Mouse (Mus musculus) embryonic facial prominence, embryonic 12.5 days (tissue): ENCODE data around the gene Cela1. TPM values are rescaled to one million over a fixed set of nuclear protein-coding genes. Genes with fewer than 3 reads are reported as not detected.

Experiments
- ATAC-seq: fragments of 200-750 bp; cut with Nextera tagmentation; 2 replicates; pipeline ENCODE4 v1.8.0; 2017; ENCODE audit not compliant: insufficient number of reproducible peaks, insufficient read depth, low FRiP score, low TSS enrichment
- H3K27ac ChIP-seq: fragments of 300-500 bp; sonication (generic); 2 replicates; pipeline ENCODE4 v1.5.1; 2016; ENCODE audit warnings: mild to moderate bottlenecking
- H3K27me3 ChIP-seq: fragments of 300-500 bp; sonication (generic); 2 replicates; pipeline ENCODE4 v1.6.1; 2016; ENCODE audit warnings: mild to moderate bottlenecking, moderate library complexity
- H3K36me3 ChIP-seq: fragments of 300-500 bp; sonication (generic); 2 replicates; pipeline ENCODE4 v1.6.1; 2016; ENCODE audit warnings: mild to moderate bottlenecking
- H3K4me1 ChIP-seq: fragments of 300-500 bp; sonication (generic); 2 replicates; pipeline ENCODE4 v1.6.1; 2016
- H3K4me2 ChIP-seq: fragments of 300-500 bp; sonication (generic); replicated peaks from 2 replicates; pipeline ENCODE4 v1.6.1; 2016; ENCODE audit warnings: mild to moderate bottlenecking, moderate library complexity
- H3K4me3 ChIP-seq: fragments of 300-500 bp; sonication (generic); 2 replicates; pipeline ENCODE4 v1.5.1; 2016; ENCODE audit warnings: mild to moderate bottlenecking
- H3K9ac ChIP-seq: fragments of 300-500 bp; sonication (generic); 2 replicates; pipeline ENCODE4 v1.6.1; 2016; ENCODE audit warnings: mild to moderate bottlenecking, moderate library complexity
- H3K9me3 ChIP-seq: fragments of 300-500 bp; sonication (generic); 2 replicates; pipeline ENCODE4 v1.6.1; 2016; ENCODE audit warnings: mild to moderate bottlenecking, moderate library complexity
- WGBS: fragments of 180-500 bp; shearing (Covaris S2); methylation state at CpG from one replicate; pipeline ENCODE4 v1.1.7; 2016; 5-methylcytosine and 5-hydroxymethylcytosine counted together
- polyA plus RNA-seq: library from polyadenylated mRNA; unstranded; fragments of >200 nt; fragmentation: Nextera tagmentation; extraction: Ambion mirVana; gene quantifications from 2 replicates; pipeline ENCODE4 v1.2.1, GENCODE M21; 2016

Gene Cela1
- polyA plus RNA-seq, 1 experiment from 2014 or later, result 2.4 TPM

GRCm38 (mm10) chr15:100670004-100670403, 17.7 kb downstream of the Cela1 start:
- peaks cover 4% of the 10 kb centered on the region; the same call in 1 of the 2 replicates for H3K4me1 ChIP-seq
- no peak overlapping the region for H3K4me2 ChIP-seq
- 60% methylated on average over 8 of the region's 8 CpGs for WGBS
- ATAC-seq, result no peak
- H3K27ac ChIP-seq, result no peak overlapping the region
- no peaks in the 10 kb centered on the region for H3K36me3 ChIP-seq
- H3K27me3 ChIP-seq, result 0 out of 2 replicates have a peak, but pooled peaks cover 2% of the 10 kb centered on the region
- H3K9me3 ChIP-seq, result no peaks in the 10 kb centered on the region
- H3K4me3 ChIP-seq, result no peak overlapping the region
- H3K9ac ChIP-seq, result no peak overlapping the region

- Histone ChIP-seq H3K9ac (no peak within 1 kb of the TSS), H3K4me1 (peaks cover 4% of the 10 kb centered on the region; the same call in 1 of the 2 replicates), H3K4me3 (no peak within 1 kb of the TSS), H3K27me3 (0 out of 2 replicates have a peak, but pooled peaks cover 2% of the 10 kb centered on the region), H3K9me3 (no peaks in the 10 kb centered on the region), H3K27ac (no peak within 1 kb of the TSS), H3K4me2 (no peak within 1 kb of the TSS), H3K36me3 (no peaks in the 10 kb centered on the region)
- no peak for ATAC-seq
- WGBS, result 91% methylated on average over 20 of the region's 20 CpGs
These were observed 18.4 kb downstream of the Cela1 start, which contains the start of gene Bin2 for GRCm38 (mm10) chr15:100669337-100669736. Gene Bin2 (minus strand): TSS chr15:100669553.

GRCm38 (mm10) chr15:100667871-100668545, 19.7 kb downstream of the Cela1 start:
- no peak for ATAC-seq
- Histone ChIP-seq H3K27me3 (0 out of 2 replicates have a peak, but pooled peaks cover 2% of the 10 kb centered on the region), H3K4me1 (peaks cover 4% of the 10 kb centered on the region; the same call in 1 of the 2 replicates), H3K27ac (no peak overlapping the region), H3K36me3 (no peaks in the 10 kb centered on the region), H3K9ac (no peak overlapping the region), H3K9me3 (no peaks in the 10 kb centered on the region), H3K4me2 (no peak overlapping the region), H3K4me3 (no peak overlapping the region)
- WGBS, result 81% methylated on average over 5 of the region's 5 CpGs

- no peak for ATAC-seq
- Histone ChIP-seq H3K4me3 (no peak overlapping the region), H3K9ac (no peak overlapping the region), H3K27me3 (0 out of 2 replicates have a peak, but pooled peaks cover 2% of the 10 kb centered on the region), H3K36me3 (no peaks in the 10 kb centered on the region), H3K4me2 (no peak overlapping the region), H3K27ac (no peak overlapping the region), H3K9me3 (no peaks in the 10 kb centered on the region), H3K4me1 (peaks cover 4% of the 10 kb centered on the region; the same call in 1 of the 2 replicates)
- WGBS, result 61% methylated on average over 6 of the region's 6 CpGs
These were observed 20.3 kb downstream of the Cela1 start for GRCm38 (mm10) chr15:100667420-100667819.

- H3K27me3 ChIP-seq, result 0 out of 2 replicates have a peak, but pooled peaks cover 2% of the 10 kb centered on the region
- no peak overlapping the region for H3K27ac ChIP-seq
- H3K4me3 ChIP-seq, result no peak overlapping the region
- no peaks in the 10 kb centered on the region for H3K36me3 ChIP-seq
- 22% methylated on average over 12 of the region's 12 CpGs for WGBS
- ATAC-seq, result no peak
- H3K9me3 ChIP-seq, result no peaks in the 10 kb centered on the region
- peaks cover 4% of the 10 kb centered on the region; the same call in 1 of the 2 replicates for H3K4me1 ChIP-seq
- H3K9ac ChIP-seq, result no peak overlapping the region
- no peak overlapping the region for H3K4me2 ChIP-seq
These were observed 20.9 kb downstream of the Cela1 start for GRCm38 (mm10) chr15:100666851-100667250.

GRCm38 (mm10) chr15:100666219-100666696, 21.5 kb downstream of the Cela1 start:
- H3K4me2 ChIP-seq, result no peak overlapping the region
- no peak for ATAC-seq
- H3K27ac ChIP-seq, result no peak overlapping the region
- H3K4me3 ChIP-seq, result no peak overlapping the region
- no peaks in the 10 kb centered on the region for H3K36me3 ChIP-seq
- H3K4me1 ChIP-seq, result peaks cover 4% of the 10 kb centered on the region; the same call in 1 of the 2 replicates
- 0 out of 2 replicates have a peak, but pooled peaks cover 2% of the 10 kb centered on the region for H3K27me3 ChIP-seq
- H3K9me3 ChIP-seq, result no peaks in the 10 kb centered on the region
- H3K9ac ChIP-seq, result no peak overlapping the region
- 4% methylated on average over 7 of the region's 7 CpGs for WGBS

- 43% methylated on average over 9 of the region's 9 CpGs for WGBS
- H3K9me3 ChIP-seq, result no peaks in the 10 kb centered on the region
- H3K4me1 ChIP-seq, result peaks cover 4% of the 10 kb centered on the region; the same call in 1 of the 2 replicates
- 0 out of 2 replicates have a peak, but pooled peaks cover 2% of the 10 kb centered on the region for H3K27me3 ChIP-seq
- no peak overlapping the region for H3K4me3 ChIP-seq
- no peaks in the 10 kb centered on the region for H3K36me3 ChIP-seq
- H3K27ac ChIP-seq, result no peak overlapping the region
- H3K4me2 ChIP-seq, result no peak overlapping the region
- no peak for ATAC-seq
- no peak overlapping the region for H3K9ac ChIP-seq
These were observed 22.1 kb downstream of the Cela1 start for GRCm38 (mm10) chr15:100665411-100666218.

GRCm38 (mm10) chr15:100664813-100665274, 22.9 kb downstream of the Cela1 start:
- 78% methylated on average over 9 of the region's 9 CpGs for WGBS
- no peaks in the 10 kb centered on the region for H3K9me3 ChIP-seq
- ATAC-seq, result no peak
- 0 out of 2 replicates have a peak, but pooled peaks cover 2% of the 10 kb centered on the region for H3K27me3 ChIP-seq
- H3K4me3 ChIP-seq, result no peak overlapping the region
- peaks cover 4% of the 10 kb centered on the region; the same call in 1 of the 2 replicates for H3K4me1 ChIP-seq
- no peak overlapping the region for H3K4me2 ChIP-seq
- no peak overlapping the region for H3K27ac ChIP-seq
- H3K9ac ChIP-seq, result no peak overlapping the region
- no peaks in the 10 kb centered on the region for H3K36me3 ChIP-seq

- H3K36me3 ChIP-seq, result no peaks in the 10 kb centered on the region
- H3K27ac ChIP-seq, result no peak overlapping the region
- H3K4me1 ChIP-seq, result no peaks in the 10 kb centered on the region
- H3K4me3 ChIP-seq, result no peak overlapping the region
- no peaks in the 10 kb centered on the region for H3K27me3 ChIP-seq
- H3K9me3 ChIP-seq, result no peaks in the 10 kb centered on the region
- H3K4me2 ChIP-seq, result no peak overlapping the region
- 89% methylated on average over 5 of the region's 5 CpGs for WGBS
- no peak overlapping the region for H3K9ac ChIP-seq
- no peak for ATAC-seq
These were observed 26.9 kb downstream of the Cela1 start for GRCm38 (mm10) chr15:100660805-100661204.

GRCm38 (mm10) chr15:100660306-100660705, 27.4 kb downstream of the Cela1 start:
- no peak overlapping the region for H3K4me2 ChIP-seq

GRCm38 (mm10) chr15:100655201-100655600, 32.5 kb downstream of the Cela1 start:
- WGBS, result 85% methylated on average over 5 of the region's 5 CpGs
- no peak overlapping the region for H3K27ac ChIP-seq
- H3K36me3 ChIP-seq, result no peaks in the 10 kb centered on the region
- H3K9ac ChIP-seq, result no peak overlapping the region
- ATAC-seq, result no peak
- no peak overlapping the region for H3K4me3 ChIP-seq
- 0 out of 2 replicates have a peak, but pooled peaks cover 5% of the 10 kb centered on the region for H3K27me3 ChIP-seq
- no peaks in the 10 kb centered on the region for H3K9me3 ChIP-seq
- H3K4me1 ChIP-seq, result no peaks in the 10 kb centered on the region
- no peak overlapping the region for H3K4me2 ChIP-seq

More at GRCm38 (mm10) chr15:100660306-100660705, 27.4 kb downstream of the Cela1 start:
- no peak overlapping the region for H3K27ac ChIP-seq
- H3K4me1 ChIP-seq, result no peaks in the 10 kb centered on the region
- 84% methylated on average over 9 of the region's 9 CpGs for WGBS
- H3K9ac ChIP-seq, result no peak overlapping the region
- H3K4me3 ChIP-seq, result no peak overlapping the region
- no peaks in the 10 kb centered on the region for H3K9me3 ChIP-seq
- ATAC-seq, result no peak
- no peaks in the 10 kb centered on the region for H3K27me3 ChIP-seq
- H3K36me3 ChIP-seq, result no peaks in the 10 kb centered on the region
